Mouse (Mus musculus) heart, adult 2 months (tissue): ENCODE data around the gene Ttc27.

Experiments used
- CTCF ChIP-seq: fragments of 200-600 bp; IDR thresholded peaks from 2 replicates; pipeline ENCODE4 v1.8.1; 2022; ENCODE audit warnings: antibody characterized with exemption, mild to moderate bottlenecking, moderate library complexity
- POLR2A ChIP-seq: fragments of 200-500 bp; IDR thresholded peaks from 2 replicates; pipeline ENCODE4 v1.6.1; 2011; ENCODE audit warnings: mild to moderate bottlenecking, low read depth, low read length, control low read depth; ENCODE audit not compliant: insufficient read depth

GRCm38 (mm10) chr17:74904956-74905355 is 187.4 kb downstream of the Ttc27 start:
- TF ChIP-seq POLR2A, result no peak
- TF ChIP-seq CTCF, result no peak
